ENCODE assay signal across 26 mouse cellular contexts in genomic region chr19:5224624-5225023, GRCm38 (mm10).
"Had no signal": no experiment of that assay in that cellular context is flagged by ENCODE, and none has a peak within 500 bp of the region (broad histone marks: within the 10 kb centered on the region; RNA-seq: fewer than 3 reads in every experiment).

No protein-coding gene starts in this region.

- DNase-seq: gastrocnemius, postnatal 14 days; gastrocnemius, postnatal 36 days; heart, adult 11 months; heart, adult 2 months; heart, postnatal 14 days; heart, postnatal 36 days; kidney, adult 18-20 months; kidney, adult 8-10 months; kidney, postnatal 10 days; kidney, postnatal 25 days; kidney, postnatal 4 days; liver; liver, embryonic 13.5 days had no signal

- H3K27ac ChIP-seq: heart, adult 2 months; heart, embryonic 13.5 days; heart, embryonic 15.5 days; hindbrain, embryonic 13.5 days; hindbrain, embryonic 15.5 days; hindbrain, postnatal 0 days; layer of hippocampus, adult 2 months; left cerebral cortex, adult 2 months; limb, embryonic 10.5 days; limb, embryonic 12.5 days; liver, embryonic 13.5 days; liver, embryonic 15.5 days had no signal

- H3K4me2 ChIP-seq: heart, embryonic 11.5 days; heart, embryonic 13.5 days; heart, embryonic 15.5 days; hindbrain, embryonic 13.5 days; hindbrain, embryonic 15.5 days; limb, embryonic 12.5 days; liver, embryonic 11.5 days; liver, embryonic 13.5 days; liver, embryonic 15.5 days had no signal

- H3K36me3 ChIP-seq: heart, embryonic 13.5 days; heart, embryonic 15.5 days; hindbrain, embryonic 13.5 days; hindbrain, embryonic 15.5 days; limb, embryonic 10.5 days; liver, embryonic 13.5 days; liver, embryonic 15.5 days had no signal

- H3K4me3 ChIP-seq: heart, adult 2 months; heart, embryonic 13.5 days; heart, embryonic 15.5 days; hindbrain, embryonic 13.5 days; hindbrain, embryonic 15.5 days; layer of hippocampus, adult 2 months; left cerebral cortex, adult 2 months; limb, embryonic 10.5 days; limb, embryonic 12.5 days; liver, embryonic 13.5 days; liver, embryonic 15.5 days had no signal

- H3K9ac ChIP-seq: heart, embryonic 13.5 days; heart, embryonic 15.5 days; hindbrain, embryonic 13.5 days; hindbrain, embryonic 15.5 days; limb, embryonic 12.5 days; liver, embryonic 13.5 days; liver, embryonic 15.5 days had no signal

- ATAC-seq: hindbrain, postnatal 0 days; intestine, postnatal 0 days had no signal

- H3K9me3 ChIP-seq: heart, embryonic 13.5 days; heart, embryonic 15.5 days; hindbrain, embryonic 13.5 days; hindbrain, embryonic 15.5 days; limb, embryonic 10.5 days; limb, embryonic 12.5 days; liver, embryonic 13.5 days; liver, embryonic 15.5 days had no signal

- H3K4me1 ChIP-seq: hindbrain, embryonic 13.5 days; hindbrain, embryonic 15.5 days; limb, embryonic 10.5 days; limb, embryonic 12.5 days; liver, embryonic 15.5 days had no signal

- H3K27me3 ChIP-seq: heart, embryonic 13.5 days; heart, embryonic 15.5 days; hindbrain, embryonic 13.5 days; hindbrain, embryonic 15.5 days; limb, embryonic 12.5 days; liver, embryonic 13.5 days; liver, embryonic 15.5 days had no signal
